Comparison of ENCODE assay signal across 33 mouse cellular contexts in genomic region chr16:50588191-50588590, GRCm38 (mm10). TPM values are rescaled to one million over a fixed set of nuclear protein-coding genes. Genes with fewer than 3 reads are reported as not detected.
DNase-seq lines count a peak whose midpoint lies in the region; ATAC-seq and TF ChIP-seq lines count a peak whose summit lies in the region.
"Had no signal": no experiment of that assay in that cellular context is flagged by ENCODE, and none has a peak within 500 bp of the region (broad histone marks: within the 10 kb centered on the region; RNA-seq: fewer than 3 reads in every experiment).

No protein-coding gene starts in this region.

- H3K9me3 ChIP-seq in CH12.LX (replicated peaks; ENCODE audit: low read length), result no peaks in the 10 kb centered on the region
- H3K9me3 ChIP-seq: forebrain, embryonic 10.5 days; heart, embryonic 10.5 days; hindbrain, embryonic 10.5 days; limb, embryonic 15.5 days; liver, embryonic 15.5 days; neural tube, embryonic 15.5 days had no signal

- peak; percentile 90 for ATAC-seq in granulocyte monocyte progenitor cell, adult 5-6 weeks (replicated peaks; ENCODE audit: poor library complexity, severe bottlenecking)
- ATAC-seq in frontal cortex, adult (ENCODE audit: low TSS enrichment), result no peak
- ATAC-seq: CD4-positive, CD25-positive, alpha-beta regulatory T cell, adult 4 months; hindbrain, embryonic 16.5 days; intestine, embryonic 16.5 days had no signal

- H3K4me3 ChIP-seq in CH12.LX (replicated peaks in 1 of 3; ENCODE audit: low read depth in 2 of 3, low read length in 2 of 3, poor library complexity in 1 of 3), result no peak overlapping the region
- H3K4me3 ChIP-seq: forebrain, embryonic 10.5 days; gastrocnemius, adult 2 months; heart, embryonic 10.5 days; hindbrain, embryonic 10.5 days; layer of hippocampus, adult 2 months; left cerebral cortex, adult 2 months; limb, embryonic 15.5 days; liver, embryonic 15.5 days; neural tube, embryonic 15.5 days had no signal

- no peak for TF ChIP-seq EP300 in CH12.LX (IDR thresholded peaks at IDR 0.05; ENCODE audit: low read length)

- H3K27ac ChIP-seq in CH12.LX (ENCODE audit: insufficient read depth, low read depth), result no peak overlapping the region
- H3K27ac ChIP-seq: forebrain, embryonic 10.5 days; gastrocnemius, adult 2 months; heart, embryonic 10.5 days; hindbrain, embryonic 10.5 days; layer of hippocampus, adult 2 months; left cerebral cortex, adult 2 months; limb, embryonic 15.5 days; liver, embryonic 15.5 days; neural tube, embryonic 15.5 days had no signal

- peaks cover 7 to 26% of the 10 kb centered on the region in 2 experiments for H3K4me1 ChIP-seq in CH12.LX (ENCODE audit: control insufficient read depth in 1 of 2, insufficient read depth in 2 of 2)
- H3K4me1 ChIP-seq: heart, embryonic 10.5 days; limb, embryonic 15.5 days; liver, embryonic 15.5 days; neural tube, embryonic 15.5 days had no signal

- H3K36me3 ChIP-seq in CH12.LX (replicated peaks in 1 of 2; ENCODE audit: control insufficient read depth in 1 of 2, insufficient read depth in 1 of 2, low read length in 1 of 2), result no peaks in the 10 kb centered on the region
- H3K36me3 ChIP-seq in splenic B cell, adult 2 months (ENCODE audit: control insufficient read depth, insufficient read depth, low read length, poor library complexity, severe bottlenecking), result no peaks in the 10 kb centered on the region
- H3K36me3 ChIP-seq: forebrain, embryonic 10.5 days; heart, embryonic 10.5 days; hindbrain, embryonic 10.5 days; limb, embryonic 15.5 days; liver, embryonic 15.5 days; neural tube, embryonic 15.5 days had no signal

- dilution Hi-C loops in CH12.LX (cut with MboI; ENCODE audit: extremely low pct_ligation_motif_present, extremely low pct_unique_long_range_greater_than_20kb, low sequenced_read_pairs), result no loop called here

- no peaks in the 10 kb centered on the region for H3K79me2 ChIP-seq in CH12.LX (replicated peaks; ENCODE audit: control insufficient read depth, extremely low read depth, insufficient read depth, poor library complexity, severe bottlenecking)

- no peak overlapping the region for H3K9ac ChIP-seq in CH12.LX (ENCODE audit: insufficient read depth, low read depth)
- H3K9ac ChIP-seq: limb, embryonic 15.5 days; liver, embryonic 15.5 days; neural tube, embryonic 15.5 days had no signal

- in situ Hi-C loops in CH12.LX (cut with MboI; ENCODE audit: low pct_ligation_motif_present, low pct_unique_long_range_greater_than_20kb, low sequenced_read_pairs), result no loop called here

- no peak overlapping the region for H3K4me2 ChIP-seq in CH12.LX (ENCODE audit: insufficient read depth, low read depth, poor library complexity, severe bottlenecking)
- H3K4me2 ChIP-seq: limb, embryonic 15.5 days; liver, embryonic 15.5 days; midbrain, embryonic 11.5 days; neural tube, embryonic 15.5 days had no signal

- TF ChIP-seq RAD21 in CH12.LX (IDR thresholded peaks at IDR 0.05; ENCODE audit: low read depth, low read length), result no peak

- TF ChIP-seq POLR2A in CH12.LX (IDR thresholded peaks at IDR 0.05; ENCODE audit: low read depth, low read length), result no peak

- peak; percentile 16 for DNase-seq in lung, postnatal 36 days
- DNase-seq in lung, postnatal 10 days, result no peak
- DNase-seq in CH12.LX (ENCODE audit: extremely low read depth), result peak; percentile 13
- DNase-seq in splenic B cell, adult 2 months (ENCODE audit: low read depth, low spot score), result peak; percentile 6
- DNase-seq in kidney, postnatal 10 days, result no peak
- DNase-seq: adrenal gland, adult 2 months; cerebellum, postnatal 10 days; gastrocnemius, adult 2 months; kidney, adult 9 months; kidney, postnatal 25 days; left cerebral cortex, postnatal 4 days had no signal

- H3K27me3 ChIP-seq in CH12.LX (replicated peaks), result no peaks in the 10 kb centered on the region
- H3K27me3 ChIP-seq in splenic B cell, adult 2 months (ENCODE audit: control insufficient read depth, insufficient read depth, low read length, poor library complexity, severe bottlenecking), result no peaks in the 10 kb centered on the region
- H3K27me3 ChIP-seq: limb, embryonic 15.5 days; liver, embryonic 15.5 days; neural tube, embryonic 15.5 days had no signal

- no peak for TF ChIP-seq CTCF in CH12.LX (conservative IDR thresholded peaks at IDR 0.05 in 1 of 2, IDR thresholded peaks at IDR 0.05 in 1 of 2; ENCODE audit: low read depth in 2 of 2, low read length in 2 of 2)

TF ChIP-seq in CH12.LX, 34 proteins besides CTCF, POLR2A, EP300 and RAD21:
- TF ChIP-seq SMC3 (IDR thresholded peaks at IDR 0.05; ENCODE audit: low read depth, low read length) (no peak), MYC (IDR thresholded peaks at IDR 0.05; ENCODE audit: low read depth, low read length) (peak; percentile 65; the same call in 1 of the 2 replicates)

RNA-seq across cellular contexts. Expression of gene Ccdc54, which starts 2.8 kb away (rescaled TPM):
- total RNA-seq in CH12.LX (2012; rRNA removed), result not detected in 2 replicates
- not detected in 2 replicates for total RNA-seq in CH12.LX (2014; rRNA removed)
- not detected in 2 replicates for polyA plus RNA-seq in CH12.LX (2012; ENCODE audit: insufficient read length, low read depth)
- not detected in 2 replicates for total RNA-seq in granulocyte monocyte progenitor cell, adult 5-6 weeks (2014; fragmentation: Nextera tagmentation)
- not detected in 2 replicates for total RNA-seq in granulocyte monocyte progenitor cell, adult 5-6 weeks (2017)
- total RNA-seq: adrenal gland, adult 2 months; ES-E14; gastrocnemius, adult 2 months; gastrocnemius, postnatal 4 days; layer of hippocampus, adult 2 months; left cerebral cortex, adult 2 months; left cerebral cortex, postnatal 4 days; midbrain, postnatal 0 days had no signal
- polyA plus RNA-seq: adrenal gland, adult 2 months; CD4-positive, CD25-positive, alpha-beta regulatory T cell, adult 4 months; embryonic facial prominence, embryonic 11.5 days; forebrain, embryonic 10.5 days; heart, embryonic 10.5 days; heart, embryonic 16.5 days; hindbrain, embryonic 10.5 days; hindbrain, embryonic 16.5 days; intestine, embryonic 16.5 days; limb, embryonic 15.5 days; liver, embryonic 15.5 days; lung, embryonic 16.5 days; midbrain, embryonic 11.5 days; midbrain, postnatal 0 days; neural tube, embryonic 15.5 days; stomach, embryonic 16.5 days; thymus, postnatal 0 days had no signal

Comparison
In these comparisons a context has a peak if more than half of its experiments do, and no peak if none do; other contexts are left out.
1. DNase-seq: peak in lung, postnatal 36 days (single experiment), CH12.LX (single experiment) and splenic B cell, adult 2 months (single experiment); none in lung, postnatal 10 days (single experiment) and kidney, postnatal 10 days (single experiment).